Mouse (Mus musculus) G1E-ER4 (cell line): ENCODE data around the gene Hgfac. TPM values are rescaled to one million over a fixed set of nuclear protein-coding genes. Genes with fewer than 3 reads are reported as not detected.

Experiments used
- GATA1 ChIP-seq: IDR thresholded peaks from one replicate; pipeline ENCODE4 v1.8.0; 2012; ENCODE audit warnings: low read length, inconsistent platforms
- polyA plus RNA-seq: library from polyadenylated mRNA; stranded (reverse); fragments of >175 nt; gene quantifications from 2 replicates; pipeline ENCODE4 v1.2.3, GENCODE M21; 2012

Hgfac gene
- polyA plus RNA-seq, 1 experiment: not detected

- no peak for TF ChIP-seq GATA1
Observed at GRCm38 (mm10) chr5:35029303-35029702, 12.0 kb upstream of the Hgfac start.

- TF ChIP-seq GATA1: no peak
Observed at GRCm38 (mm10) chr5:35029755-35030154, 11.6 kb upstream of the Hgfac start.

- no peak for TF ChIP-seq GATA1
Observed at GRCm38 (mm10) chr5:35033068-35033467, 8.2 kb upstream of the Hgfac start.

- no peak for TF ChIP-seq GATA1
Observed at GRCm38 (mm10) chr5:35033619-35034018, 7.7 kb upstream of the Hgfac start.

- TF ChIP-seq GATA1: no peak
Observed at GRCm38 (mm10) chr5:35035141-35035540, 6.2 kb upstream of the Hgfac start.

GRCm38 (mm10) chr5:35035795-35036194 is 5.5 kb upstream of the Hgfac start:
- TF ChIP-seq GATA1: peak; percentile 5

GRCm38 (mm10) chr5:35037438-35037837 is 3.9 kb upstream of the Hgfac start:
- TF ChIP-seq GATA1: no peak

- TF ChIP-seq GATA1: no peak
Observed at GRCm38 (mm10) chr5:35042431-35043109, 1.3 kb downstream of the Hgfac start.

GRCm38 (mm10) chr5:35043110-35043451 is 1.8 kb downstream of the Hgfac start:
- TF ChIP-seq GATA1: no peak

- TF ChIP-seq GATA1: no peak
Observed at GRCm38 (mm10) chr5:35050541-35050940, 9.2 kb downstream of the Hgfac start.

- TF ChIP-seq GATA1: no peak
Observed at GRCm38 (mm10) chr5:35054628-35055027, 13.3 kb downstream of the Hgfac start.

- no peak for TF ChIP-seq GATA1
Observed at GRCm38 (mm10) chr5:35055076-35055475, 13.8 kb downstream of the Hgfac start.

GRCm38 (mm10) chr5:35056604-35057432 is 15.5 kb downstream of the Hgfac start, which contains the start of gene Dok7:
Gene Dok7, plus strand, starts transcription at chr5:35056766.
- no peak for TF ChIP-seq GATA1

GRCm38 (mm10) chr5:35057582-35057981 is 16.3 kb downstream of the Hgfac start:
- TF ChIP-seq GATA1: no peak

GRCm38 (mm10) chr5:35058216-35058615 is 16.9 kb downstream of the Hgfac start:
- TF ChIP-seq GATA1: no peak

- TF ChIP-seq GATA1: no peak
Observed at GRCm38 (mm10) chr5:35060098-35060497, 18.8 kb downstream of the Hgfac start.

GRCm38 (mm10) chr5:35069841-35070240 is 28.5 kb downstream of the Hgfac start:
- TF ChIP-seq GATA1: no peak

GRCm38 (mm10) chr5:35070314-35070713 is 29.0 kb downstream of the Hgfac start:
- TF ChIP-seq GATA1: no peak
